Mouse (Mus musculus) inflammation-experienced regulatory T-cells, adult 6 months (primary cell): ENCODE results near the gene Pkp1. TPM values are rescaled to one million over a fixed set of nuclear protein-coding genes. Genes with fewer than 3 reads are reported as not detected.

Experiments
- ATAC-seq: one replicate; pipeline ENCODE4 v1.8.0; 2017
- polyA plus RNA-seq, 3 experiments: library from polyadenylated mRNA; unstranded; fragments of 100-300 nt; shearing (Covaris generic); gene quantifications; one replicate each; pipeline ENCODE4 v1.2.1; 2017

The Pkp1 gene
- polyA plus RNA-seq: not detected

GRCm38 (mm10) chr1:135918644-135919407 is at the start of gene Pkp1:
Pkp1 (minus strand) TSS chr1:135919207.
- no peak for ATAC-seq

DNA sequence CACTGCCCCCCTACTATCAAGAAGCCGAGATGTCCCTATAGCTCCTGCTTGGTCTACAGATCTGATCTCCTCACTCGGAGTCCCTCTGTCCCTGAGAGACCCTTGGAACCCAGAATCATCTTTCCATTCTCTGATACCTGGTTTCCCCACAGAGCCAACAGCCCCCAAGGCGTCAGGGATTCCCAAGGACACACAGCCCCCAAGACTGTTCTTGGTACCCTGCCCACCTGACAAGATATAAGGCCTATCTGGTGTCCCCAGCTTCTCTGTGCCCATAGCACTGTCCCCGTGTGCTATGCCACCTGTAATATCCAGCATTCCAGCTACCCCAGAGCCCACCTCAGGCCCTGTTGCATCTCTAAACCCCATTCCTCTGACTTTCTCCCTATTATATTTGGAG is 48.7 kb upstream of the Pkp1 start:
- no peak for ATAC-seq

DNA sequence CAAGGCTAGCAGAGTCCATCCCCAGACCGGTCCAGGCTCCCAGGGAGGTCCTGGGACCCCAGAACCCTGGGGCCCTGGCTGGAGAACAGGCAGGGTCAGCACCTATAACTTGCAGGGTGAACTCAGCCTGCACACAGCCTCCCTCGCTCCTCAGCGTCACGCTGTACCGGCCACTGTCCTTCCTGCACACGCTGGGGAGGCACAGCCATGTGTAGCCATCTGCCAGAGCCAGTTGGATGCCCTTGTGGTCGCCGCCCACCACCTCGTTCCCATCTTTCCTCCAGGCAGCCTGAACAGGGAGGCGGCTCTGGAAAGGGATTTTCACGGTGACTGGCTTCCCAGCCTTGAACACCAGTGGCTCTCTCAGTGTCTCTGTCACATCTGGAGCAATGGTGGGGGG is 45.6 kb upstream of the Pkp1 start:
- no peak for ATAC-seq

DNA sequence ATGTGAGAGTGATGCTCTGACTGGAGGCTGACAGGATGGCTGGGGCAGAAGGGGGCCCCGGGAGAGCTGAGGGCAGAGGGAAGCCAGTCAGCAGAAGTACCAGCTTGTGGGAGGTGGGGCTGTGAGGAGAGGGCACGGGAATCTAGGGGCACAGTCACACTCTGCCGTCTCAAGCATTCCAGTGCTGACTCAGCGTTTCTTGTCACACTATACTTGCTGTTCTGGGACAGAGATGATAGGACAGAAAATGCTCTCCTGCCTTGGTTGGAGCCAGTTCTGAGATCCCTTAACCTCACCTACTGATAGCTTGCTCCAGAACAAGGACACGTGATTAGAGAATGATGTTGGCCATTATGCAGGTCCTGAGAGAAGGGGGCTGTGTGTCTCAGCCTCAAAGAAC is 44.2 kb upstream of the Pkp1 start:
- ATAC-seq: no peak

DNA sequence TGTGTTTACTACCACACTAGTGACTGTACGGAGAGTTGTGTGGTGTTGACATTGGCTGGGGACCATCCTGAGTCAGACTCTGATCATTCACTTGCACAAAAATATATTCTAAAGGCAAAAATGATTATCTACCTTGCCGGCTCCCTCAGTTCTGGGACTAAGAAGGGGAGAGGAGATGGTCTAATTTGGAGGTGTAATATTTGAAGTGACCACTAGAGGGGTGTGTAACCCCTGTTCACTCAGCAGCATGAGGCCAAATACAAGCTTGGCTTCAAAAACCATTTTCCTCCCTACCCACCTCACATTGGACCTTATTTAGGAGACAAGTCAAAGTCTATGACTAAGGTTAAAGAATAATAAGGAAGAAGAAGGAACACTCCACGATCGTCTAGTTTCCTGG is 39.5 kb upstream of the Pkp1 start:
- no peak for ATAC-seq

DNA sequence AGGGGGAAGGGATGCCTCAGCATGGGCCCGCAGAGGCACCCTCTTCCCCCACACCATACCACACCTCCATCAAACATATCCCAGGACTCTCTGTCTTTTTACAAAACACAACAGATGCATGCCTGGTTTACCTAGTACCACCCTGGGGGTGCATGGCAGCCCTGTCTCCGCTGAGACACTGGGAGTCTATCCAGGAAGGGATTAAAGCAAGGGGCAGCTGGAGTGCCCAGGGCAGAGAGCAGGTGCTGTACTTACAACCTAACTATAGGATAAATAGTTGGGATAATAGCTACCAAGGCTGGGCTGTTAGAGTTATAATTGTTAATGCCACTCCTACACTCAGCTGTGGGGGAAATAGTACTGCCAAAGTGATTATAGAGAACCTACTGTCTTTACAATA is 29.9 kb upstream of the Pkp1 start:
- ATAC-seq: no peak

GRCm38 (mm10) chr1:135946247-135946646 is 27.2 kb upstream of the Pkp1 start:
- ATAC-seq: no peak

- no peak for ATAC-seq
Measured at GRCm38 (mm10) chr1:135945711-135946110, 26.7 kb upstream of the Pkp1 start.

- no peak for ATAC-seq
Measured at GRCm38 (mm10) chr1:135944526-135945259, 25.7 kb upstream of the Pkp1 start.

- ATAC-seq: no peak
Measured at GRCm38 (mm10) chr1:135943713-135944112, 24.7 kb upstream of the Pkp1 start.

DNA sequence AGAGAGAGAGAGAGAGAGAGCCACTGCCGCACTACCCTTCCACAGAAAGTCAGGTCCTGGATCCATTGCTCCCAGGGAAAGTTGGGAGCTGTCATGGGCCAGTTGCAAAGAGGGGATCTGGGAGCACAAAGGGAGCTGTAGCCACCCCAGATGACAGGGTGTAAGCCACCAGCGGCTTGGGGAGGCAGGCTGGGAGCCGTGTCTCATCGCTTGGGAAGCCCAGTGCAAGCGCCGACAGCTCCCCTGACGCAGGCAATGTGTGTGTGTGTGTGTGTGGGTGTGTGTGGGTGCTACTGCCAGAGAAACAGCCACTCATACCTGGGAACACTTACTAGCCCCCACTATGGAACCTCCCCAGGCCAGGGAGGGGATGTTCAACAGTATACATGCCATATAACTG is 23.1 kb upstream of the Pkp1 start:
- ATAC-seq: no peak

DNA sequence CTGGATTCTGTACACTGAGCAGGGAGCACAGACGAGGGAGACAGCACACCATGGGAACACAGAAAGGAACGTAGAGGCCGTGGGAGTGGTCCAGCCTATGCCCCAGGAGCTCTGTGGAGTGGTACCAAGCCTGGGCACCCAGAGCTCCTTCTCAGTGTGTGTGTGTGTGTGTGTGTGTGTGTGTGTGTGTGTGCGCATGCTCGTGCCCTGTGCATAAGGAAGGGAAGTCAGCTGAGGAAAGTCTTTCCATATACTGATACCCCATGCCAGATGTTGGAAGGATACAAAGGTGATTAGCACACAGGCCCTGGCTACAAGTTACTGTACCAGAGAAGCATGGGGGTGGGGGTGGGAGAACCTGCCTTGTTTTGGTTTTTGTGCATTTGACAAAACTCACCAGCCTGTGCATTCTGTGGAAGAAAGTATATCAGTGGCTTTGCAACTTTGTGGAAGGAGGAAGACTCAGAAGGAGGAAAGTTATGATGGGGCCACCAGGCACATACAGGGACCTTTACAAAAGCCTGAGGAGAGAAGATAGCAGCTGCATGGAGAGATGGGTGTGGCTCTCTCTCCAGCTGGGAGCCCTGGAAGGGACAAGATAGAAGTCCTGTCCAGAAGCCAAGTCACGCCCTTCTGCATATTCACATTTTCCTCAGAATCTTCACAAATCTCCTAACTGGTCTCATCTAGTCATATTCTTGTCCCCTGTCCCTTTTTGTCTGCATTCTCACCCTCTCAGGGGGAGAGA is 22.4 kb upstream of the Pkp1 start:
- ATAC-seq: no peak

DNA sequence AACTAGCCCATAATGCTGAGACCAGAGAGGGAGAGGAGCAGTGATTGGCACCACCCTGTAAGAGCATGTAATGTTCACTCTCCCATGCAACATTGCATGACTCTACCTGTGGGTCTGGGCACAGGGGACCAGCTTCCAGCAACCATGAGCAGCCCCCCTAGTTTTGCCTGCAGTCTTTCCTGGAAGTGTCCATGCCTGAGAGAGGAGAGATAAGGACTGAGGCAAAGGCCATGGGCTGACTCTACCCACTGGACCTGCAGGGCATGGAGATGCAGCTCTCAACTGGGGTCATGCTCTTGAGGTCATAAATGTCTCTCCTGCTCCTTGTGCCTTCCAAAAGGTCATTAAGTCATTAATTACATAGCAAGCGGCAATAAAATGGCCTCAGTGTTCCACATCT is 17.1 kb upstream of the Pkp1 start:
- ATAC-seq: no peak

DNA sequence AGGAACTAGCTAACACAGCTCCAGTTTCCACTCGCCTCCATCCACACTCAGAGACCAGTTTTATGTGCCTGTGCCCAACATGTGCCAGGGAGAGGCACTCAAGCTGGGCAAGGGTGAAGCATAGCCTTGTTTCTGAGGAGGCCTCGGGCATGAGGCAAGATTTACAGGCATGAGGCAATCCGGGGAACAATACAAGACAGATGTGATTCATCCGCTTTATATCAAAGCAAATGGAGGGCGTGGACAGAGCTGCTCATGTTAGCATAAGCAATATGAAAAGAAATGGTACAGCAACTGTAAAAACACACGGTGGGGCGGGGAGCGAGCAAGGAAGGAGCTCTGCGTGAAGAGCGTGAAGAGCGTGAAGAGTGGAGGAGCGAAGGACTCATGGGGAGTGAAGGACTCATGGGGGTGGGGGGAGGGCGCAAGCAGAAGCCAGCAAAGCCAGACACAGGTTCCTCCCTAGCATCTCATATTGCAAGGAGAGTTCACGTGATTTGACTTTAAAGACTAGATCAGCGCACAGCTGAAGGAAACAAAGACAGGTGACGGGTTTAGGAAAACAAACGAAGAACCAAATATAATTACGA is 14.8 kb upstream of the Pkp1 start:
- ATAC-seq: no peak

- no peak for ATAC-seq
Measured at GRCm38 (mm10) chr1:135929876-135930275, 10.9 kb upstream of the Pkp1 start.

GRCm38 (mm10) chr1:135925848-135926247 is 6.8 kb upstream of the Pkp1 start:
- ATAC-seq: no peak

DNA sequence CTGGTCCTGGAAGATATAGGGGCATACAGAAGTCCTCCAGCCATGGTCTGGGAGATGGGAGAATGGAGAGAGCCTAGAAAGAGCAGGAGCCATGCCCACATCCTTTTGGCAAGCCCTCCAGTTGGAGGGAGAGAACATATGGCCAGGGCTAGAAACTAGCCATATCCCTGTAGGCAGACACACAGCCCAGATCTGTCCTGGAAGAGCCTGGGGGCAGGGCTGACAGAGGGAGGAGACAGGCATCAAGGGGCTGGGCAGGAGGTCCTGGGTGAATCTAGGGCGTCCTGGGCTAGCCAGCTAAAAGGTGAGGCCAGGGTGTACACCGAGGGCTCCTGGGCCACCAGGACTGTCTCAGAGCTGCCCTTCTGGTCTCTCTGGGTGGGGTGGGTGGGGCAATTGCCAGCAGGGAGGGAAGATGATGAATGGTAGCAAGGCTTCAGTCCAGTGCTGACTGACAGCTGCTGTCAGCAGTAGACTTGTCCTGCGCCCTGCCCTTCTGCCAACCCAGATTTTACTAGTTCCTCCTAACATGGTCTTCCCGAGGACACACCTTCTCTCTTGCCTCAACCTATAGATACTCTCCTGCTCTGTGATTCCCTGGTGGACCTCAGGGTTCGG is 5.5 kb upstream of the Pkp1 start:
- ATAC-seq: no peak

- no peak for ATAC-seq
Measured at GRCm38 (mm10) chr1:135923229-135923628, 4.2 kb upstream of the Pkp1 start.

- no peak for ATAC-seq
Measured at GRCm38 (mm10) chr1:135917206-135917605, 1.8 kb downstream of the Pkp1 start.

DNA sequence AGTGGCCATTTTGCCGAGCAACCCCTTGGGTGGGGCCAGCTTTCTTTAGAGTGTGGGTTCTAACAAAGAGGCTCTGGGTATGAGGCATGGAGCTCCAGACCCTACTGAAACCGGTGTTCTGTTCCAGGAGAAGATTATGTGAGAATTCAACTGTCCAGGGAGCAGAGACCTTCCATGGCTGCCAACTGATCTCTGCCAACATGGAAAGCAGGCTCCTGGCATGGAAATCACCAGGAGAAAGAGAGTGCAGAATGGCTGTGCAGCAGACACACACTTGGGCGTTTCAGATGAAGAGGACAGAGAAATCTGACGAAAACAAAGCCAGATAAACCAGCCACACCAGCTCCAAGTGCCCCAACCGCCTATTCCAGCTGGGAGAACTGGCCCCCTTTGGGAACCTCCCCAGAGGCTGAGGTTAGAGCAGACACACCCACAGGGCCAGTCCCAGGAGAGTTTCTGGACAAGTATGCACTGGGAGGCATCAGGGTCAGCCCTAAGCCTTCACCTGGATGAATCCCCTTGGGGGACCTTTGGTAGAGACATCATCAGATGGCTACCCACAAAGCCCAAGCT is 2.4 kb downstream of the Pkp1 start:
- no peak for ATAC-seq

DNA sequence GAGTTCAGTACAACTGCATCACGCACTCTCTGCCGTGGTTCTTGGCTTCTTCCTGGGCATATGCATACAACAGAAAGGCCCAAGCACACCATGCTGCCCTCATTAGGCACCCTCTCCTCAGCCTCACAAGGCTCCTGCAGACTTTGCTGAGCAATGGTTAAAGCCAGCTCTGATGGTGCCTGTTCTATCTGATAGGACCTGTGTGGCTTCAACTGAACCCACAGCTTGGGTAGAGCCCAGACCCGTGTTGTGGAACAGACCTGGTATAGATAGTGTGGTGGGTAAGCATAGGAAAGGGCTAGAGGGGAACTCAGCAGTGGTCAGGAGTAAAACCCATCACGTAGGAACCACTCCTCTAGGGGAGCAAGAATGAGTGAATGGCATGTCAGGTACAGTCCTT is 5.3 kb downstream of the Pkp1 start:
- no peak for ATAC-seq

DNA sequence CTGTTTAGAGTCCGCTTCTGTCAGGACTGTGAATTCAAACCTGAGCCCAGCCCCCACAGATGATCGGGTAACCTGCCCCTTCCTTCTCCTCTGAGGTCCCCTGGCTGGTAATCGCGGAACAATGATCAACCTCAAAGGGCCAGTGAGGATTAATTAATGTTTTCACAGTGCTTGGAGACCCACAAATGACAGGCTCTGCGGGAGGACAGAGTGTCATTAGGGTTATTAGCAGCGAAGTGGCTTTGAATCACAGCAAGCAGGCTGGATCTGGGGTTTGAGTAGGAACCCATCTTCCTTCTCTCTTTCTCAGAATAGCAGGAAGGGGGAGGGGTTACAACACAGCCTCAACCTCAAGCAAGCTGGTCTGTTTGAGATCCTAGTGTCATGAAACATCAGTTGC is 9.6 kb downstream of the Pkp1 start:
- no peak for ATAC-seq
